Mouse (Mus musculus): ENCODE measurements around the gene 6030408B16Rik.

Gene 6030408B16Rik

GRCm38 (mm10) chr15:101295106-101295505 is 2.1 kb downstream of the 6030408B16Rik start:
- CTCF ChIA-PET = interaction anchor here (0.8 kb wide), 1 partner anchor 61 kb away, joined by 3 read pairs; no protein-coding TSS in a partner anchor

- CTCF ChIA-PET = no interaction called here
These were observed 2.6 kb downstream of the 6030408B16Rik start for GRCm38 (mm10) chr15:101295616-101296015.

GRCm38 (mm10) chr15:101296091-101296490 is 3.1 kb downstream of the 6030408B16Rik start:
- CTCF ChIA-PET = interaction anchor here (0.7 kb wide), 1 partner anchor 13 kb away, joined by 3 read pairs; no protein-coding TSS in a partner anchor

- CTCF ChIA-PET = no interaction called here
These were observed 5.0 kb downstream of the 6030408B16Rik start for GRCm38 (mm10) chr15:101297988-101298387.

GRCm38 (mm10) chr15:101298550-101298949 is 5.5 kb downstream of the 6030408B16Rik start:
- CTCF ChIA-PET = no interaction called here

GRCm38 (mm10) chr15:101299480-101299960 is 6.5 kb downstream of the 6030408B16Rik start:
- CTCF ChIA-PET = interaction anchor here (0.6 kb wide), 1 partner anchor 25 kb away, joined by 5 read pairs; no protein-coding TSS in a partner anchor

- CTCF ChIA-PET = interaction anchor here (0.6 kb wide), 1 partner anchor 25 kb away, joined by 5 read pairs; no protein-coding TSS in a partner anchor
These were observed 7.1 kb downstream of the 6030408B16Rik start for GRCm38 (mm10) chr15:101300128-101300527.

- CTCF ChIA-PET = no interaction called here
These were observed 9.2 kb downstream of the 6030408B16Rik start for GRCm38 (mm10) chr15:101302201-101302600.

- CTCF ChIA-PET = no interaction called here
These were observed 10.8 kb downstream of the 6030408B16Rik start for GRCm38 (mm10) chr15:101303830-101304229.

- CTCF ChIA-PET = no interaction called here
These were observed 13.4 kb downstream of the 6030408B16Rik start for GRCm38 (mm10) chr15:101306459-101306858.

- CTCF ChIA-PET = no interaction called here
These were observed 15.7 kb downstream of the 6030408B16Rik start for GRCm38 (mm10) chr15:101308440-101309348.

GRCm38 (mm10) chr15:101309493-101309892 is 16.5 kb downstream of the 6030408B16Rik start:
- CTCF ChIA-PET = no interaction called here

- CTCF ChIA-PET = interaction anchor here (0.6 to 0.7 kb wide), 2 partner anchors 55 to 781 kb away, joined by 3 to 8 read pairs; no protein-coding TSS in a partner anchor
These were observed 18.2 kb downstream of the 6030408B16Rik start for GRCm38 (mm10) chr15:101311087-101311770.

GRCm38 (mm10) chr15:101312006-101312405 is 19.0 kb downstream of the 6030408B16Rik start:
- CTCF ChIA-PET = no interaction called here

GRCm38 (mm10) chr15:101315378-101315777 is 22.4 kb downstream of the 6030408B16Rik start:
- CTCF ChIA-PET = interaction anchor here (0.7 kb wide), 1 partner anchor 69 kb away, joined by 15 read pairs; no protein-coding TSS in a partner anchor

GRCm38 (mm10) chr15:101315832-101316231 is 22.8 kb downstream of the 6030408B16Rik start:
- CTCF ChIA-PET = interaction anchor here (0.7 to 1.0 kb wide), 3 partner anchors 69 to 143 kb away, joined by 3 to 15 read pairs (median 3); no protein-coding TSS in a partner anchor

GRCm38 (mm10) chr15:101316279-101316912 is 23.4 kb downstream of the 6030408B16Rik start:
- CTCF ChIA-PET = interaction anchor here (0.7 to 1.1 kb wide), 4 partner anchors 19 to 143 kb away, joined by 3 to 15 read pairs (median 4); no protein-coding TSS in a partner anchor

GRCm38 (mm10) chr15:101316913-101317813 is 24.2 kb downstream of the 6030408B16Rik start:
- CTCF ChIA-PET = interaction anchor here (1.0 to 1.1 kb wide), 2 partner anchors 20 to 144 kb away, joined by 3 to 5 read pairs; no protein-coding TSS in a partner anchor

GRCm38 (mm10) chr15:101317814-101318500 is 24.9 kb downstream of the 6030408B16Rik start:
- CTCF ChIA-PET = no interaction called here
